Mouse (Mus musculus) stomach, embryonic 15.5 days (tissue): ENCODE data around the gene Tcf7l2. TPM values are rescaled to one million over a fixed set of nuclear protein-coding genes. Genes with fewer than 3 reads are reported as not detected.

Experiments used
- ATAC-seq: fragments of 200-750 bp; cut with Nextera tagmentation; 2 replicates; pipeline ENCODE4 v1.8.0; 2017; ENCODE audit warnings: low read depth, moderate number of reproducible peaks, moderate TSS enrichment; ENCODE audit not compliant: insufficient read depth, low FRiP score
- H3K27ac ChIP-seq: fragments of 300-500 bp; sonication (generic); 2 replicates; pipeline ENCODE4 v1.5.1; 2015; ENCODE audit warnings: mild to moderate bottlenecking, inconsistent platforms
- H3K27me3 ChIP-seq: fragments of 300-500 bp; sonication (generic); replicated peaks from 2 replicates; pipeline ENCODE4 v1.6.1; 2015; ENCODE audit warnings: inconsistent platforms
- H3K36me3 ChIP-seq: fragments of 300-500 bp; sonication (generic); 2 replicates; pipeline ENCODE4 v1.6.1; 2015; ENCODE audit warnings: inconsistent platforms
- H3K4me1 ChIP-seq: fragments of 300-500 bp; sonication (generic); 2 replicates; pipeline ENCODE4 v1.6.1; 2015; ENCODE audit warnings: inconsistent platforms
- H3K4me2 ChIP-seq: fragments of 300-500 bp; sonication (generic); 2 replicates; pipeline ENCODE4 v1.6.1; 2015; ENCODE audit warnings: mild to moderate bottlenecking, inconsistent platforms
- H3K4me3 ChIP-seq: fragments of 300-500 bp; sonication (generic); replicated peaks from 2 replicates; pipeline ENCODE4 v1.5.1; 2015; ENCODE audit warnings: inconsistent platforms
- H3K9ac ChIP-seq: fragments of 300-500 bp; sonication (generic); 2 replicates; pipeline ENCODE4 v1.6.1; 2015; ENCODE audit warnings: inconsistent platforms
- H3K9me3 ChIP-seq: fragments of 300-500 bp; sonication (generic); 2 replicates; pipeline ENCODE4 v1.6.1; 2016; ENCODE audit warnings: inconsistent platforms
- WGBS: fragments of 180-500 bp; shearing (Covaris S2); methylation state at CpG from one replicate; pipeline ENCODE4 v1.1.7; 2015; 5-methylcytosine and 5-hydroxymethylcytosine counted together
- polyA plus RNA-seq: library from polyadenylated mRNA; unstranded; fragments of >200 nt; fragmentation: Nextera tagmentation; extraction: Ambion mirVana; gene quantifications from 2 replicates; pipeline ENCODE4 v1.2.1, GENCODE M21; 2015

Gene Tcf7l2
- 85.2 and 89.4 TPM in 2 replicates for polyA plus RNA-seq

GRCm38 (mm10) chr19:55741439-55741928 is at the start of gene Tcf7l2:
Gene Tcf7l2, plus strand, starts transcription at chr19:55741820.
- Histone ChIP-seq H3K9me3 (no peaks in the 10 kb centered on the region), H3K4me1 (peaks cover 14% of the 10 kb centered on the region), H3K9ac (peak within 1 kb of the TSS; percentile 76), H3K27ac (peak within 1 kb of the TSS; percentile 99), H3K4me3 (peak within 1 kb of the TSS; percentile 73), H3K27me3 (no peaks in the 10 kb centered on the region), H3K36me3 (no peaks in the 10 kb centered on the region), H3K4me2 (peak within 1 kb of the TSS; percentile 74)
- WGBS = under 1% methylated on average over 39 of the region's 42 CpGs
- ATAC-seq = peak; percentile 95

GRCm38 (mm10) chr19:55694651-55695050 is 47.0 kb upstream of the Tcf7l2 start:
- no peak for ATAC-seq
- Histone ChIP-seq H3K9me3 (no peaks in the 10 kb centered on the region), H3K36me3 (no peaks in the 10 kb centered on the region), H3K27ac (no peak overlapping the region), H3K4me1 (no peaks in the 10 kb centered on the region), H3K4me3 (no peak overlapping the region), H3K9ac (no peak overlapping the region), H3K4me2 (no peak overlapping the region), H3K27me3 (no peaks in the 10 kb centered on the region)
- WGBS = 41% methylated on average over 13 of the region's 13 CpGs

- H3K9ac ChIP-seq = no peak overlapping the region
- no peak for ATAC-seq
- H3K27ac ChIP-seq = no peak overlapping the region
- H3K36me3 ChIP-seq = no peaks in the 10 kb centered on the region
- H3K9me3 ChIP-seq = no peaks in the 10 kb centered on the region
- 0 out of 2 replicates have a peak, but pooled peaks cover 4% of the 10 kb centered on the region for H3K4me1 ChIP-seq
- no peak overlapping the region for H3K4me2 ChIP-seq
- no peak overlapping the region for H3K4me3 ChIP-seq
- WGBS = 55% methylated on average over 10 of the region's 10 CpGs
- no peaks in the 10 kb centered on the region for H3K27me3 ChIP-seq
Measured at GRCm38 (mm10) chr19:55695418-55695817, 46.2 kb upstream of the Tcf7l2 start.

GRCm38 (mm10) chr19:55698892-55699291 is 42.7 kb upstream of the Tcf7l2 start:
- Histone ChIP-seq H3K9me3 (no peaks in the 10 kb centered on the region), H3K36me3 (no peaks in the 10 kb centered on the region), H3K27ac (no peak overlapping the region), H3K4me3 (no peak overlapping the region), H3K4me1 (peaks cover 12% of the 10 kb centered on the region; the same call in 1 of the 2 replicates), H3K27me3 (no peaks in the 10 kb centered on the region), H3K9ac (no peak overlapping the region), H3K4me2 (no peak overlapping the region)
- WGBS = 66% methylated on average over 5 of the region's 5 CpGs
- ATAC-seq = 0 out of 2 replicates have a peak, but pooled peaks have one; percentile 14

- Histone ChIP-seq H3K36me3 (no peaks in the 10 kb centered on the region), H3K27ac (peak overlapping the region; percentile 86), H3K9ac (no peak overlapping the region), H3K4me1 (peaks cover 12% of the 10 kb centered on the region; the same call in 1 of the 2 replicates), H3K4me2 (peak overlapping the region; percentile 37), H3K9me3 (no peaks in the 10 kb centered on the region), H3K4me3 (no peak overlapping the region), H3K27me3 (no peaks in the 10 kb centered on the region)
- ATAC-seq = peak; percentile 15; the same call in 1 of the 2 replicates
- 17% methylated on average over 6 of the region's 6 CpGs for WGBS
Measured at GRCm38 (mm10) chr19:55700214-55700568, 41.4 kb upstream of the Tcf7l2 start.

GRCm38 (mm10) chr19:55700569-55701282 is 40.9 kb upstream of the Tcf7l2 start:
- no peak overlapping the region for H3K9ac ChIP-seq

GRCm38 (mm10) chr19:55701283-55701633 is 40.4 kb upstream of the Tcf7l2 start:
- Histone ChIP-seq H3K36me3 (no peaks in the 10 kb centered on the region), H3K27ac (peak overlapping the region; percentile 86), H3K27me3 (no peaks in the 10 kb centered on the region), H3K4me3 (no peak overlapping the region), H3K4me1 (peaks cover 12% of the 10 kb centered on the region; the same call in 1 of the 2 replicates), H3K9me3 (no peaks in the 10 kb centered on the region), H3K4me2 (peak overlapping the region; percentile 37; the same call in 1 of the 2 replicates), H3K9ac (no peak overlapping the region)
- WGBS = 58% methylated on average over 9 of the region's 9 CpGs
- no peak for ATAC-seq

More at GRCm38 (mm10) chr19:55700569-55701282, 40.9 kb upstream of the Tcf7l2 start:
- Histone ChIP-seq H3K4me1 (peaks cover 12% of the 10 kb centered on the region; the same call in 1 of the 2 replicates), H3K27ac (peak overlapping the region; percentile 86), H3K9me3 (no peaks in the 10 kb centered on the region), H3K4me2 (peak overlapping the region; percentile 37), H3K4me3 (no peak overlapping the region), H3K27me3 (no peaks in the 10 kb centered on the region), H3K36me3 (no peaks in the 10 kb centered on the region)
- peak; percentile 76 for ATAC-seq
- 19% methylated on average over 11 of the region's 11 CpGs for WGBS

- Histone ChIP-seq H3K4me2 (no peak overlapping the region), H3K4me1 (peaks cover 12% of the 10 kb centered on the region; the same call in 1 of the 2 replicates), H3K9ac (no peak overlapping the region), H3K27ac (0 out of 2 replicates have a peak overlapping the region, but pooled peaks have one; percentile 86), H3K9me3 (no peaks in the 10 kb centered on the region), H3K36me3 (no peaks in the 10 kb centered on the region), H3K4me3 (no peak overlapping the region), H3K27me3 (no peaks in the 10 kb centered on the region)
- ATAC-seq = no peak
- 71% methylated on average over 4 of the region's 4 CpGs for WGBS
Measured at GRCm38 (mm10) chr19:55702081-55702480, 39.5 kb upstream of the Tcf7l2 start.

GRCm38 (mm10) chr19:55702716-55703115 is 38.9 kb upstream of the Tcf7l2 start:
- ATAC-seq = no peak
- Histone ChIP-seq H3K27ac (no peak overlapping the region), H3K4me1 (peaks cover 12% of the 10 kb centered on the region; the same call in 1 of the 2 replicates), H3K4me3 (no peak overlapping the region), H3K9ac (no peak overlapping the region), H3K4me2 (no peak overlapping the region), H3K27me3 (no peaks in the 10 kb centered on the region), H3K9me3 (no peaks in the 10 kb centered on the region), H3K36me3 (no peaks in the 10 kb centered on the region)
- WGBS = 90% methylated on average over 8 of the region's 8 CpGs

- no peaks in the 10 kb centered on the region for H3K9me3 ChIP-seq
- H3K27me3 ChIP-seq = no peaks in the 10 kb centered on the region
- no peak overlapping the region for H3K9ac ChIP-seq
- no peak overlapping the region for H3K4me3 ChIP-seq
- 59% methylated on average over 6 of the region's 6 CpGs for WGBS
- no peak for ATAC-seq
- no peak overlapping the region for H3K27ac ChIP-seq
- no peaks in the 10 kb centered on the region for H3K36me3 ChIP-seq
- peaks cover 12% of the 10 kb centered on the region; the same call in 1 of the 2 replicates for H3K4me1 ChIP-seq
- no peak overlapping the region for H3K4me2 ChIP-seq
Measured at GRCm38 (mm10) chr19:55704071-55704470, 37.5 kb upstream of the Tcf7l2 start.

GRCm38 (mm10) chr19:55706300-55706699 is 35.3 kb upstream of the Tcf7l2 start:
- H3K4me2 ChIP-seq = no peak overlapping the region
- H3K9ac ChIP-seq = no peak overlapping the region
- peaks cover 5% of the 10 kb centered on the region; the same call in 1 of the 2 replicates for H3K4me1 ChIP-seq
- H3K9me3 ChIP-seq = no peaks in the 10 kb centered on the region
- no peak overlapping the region for H3K27ac ChIP-seq
- 83% methylated on average over 7 of the region's 7 CpGs for WGBS
- ATAC-seq = no peak
- no peaks in the 10 kb centered on the region for H3K36me3 ChIP-seq
- H3K4me3 ChIP-seq = no peak overlapping the region
- no peaks in the 10 kb centered on the region for H3K27me3 ChIP-seq

GRCm38 (mm10) chr19:55706806-55707205 is 34.8 kb upstream of the Tcf7l2 start:
- Histone ChIP-seq H3K9ac (no peak overlapping the region), H3K36me3 (no peaks in the 10 kb centered on the region), H3K4me3 (no peak overlapping the region), H3K27ac (no peak overlapping the region), H3K4me1 (peaks cover 5% of the 10 kb centered on the region; the same call in 1 of the 2 replicates), H3K27me3 (no peaks in the 10 kb centered on the region), H3K4me2 (no peak overlapping the region), H3K9me3 (no peaks in the 10 kb centered on the region)
- WGBS = 81% methylated on average over 6 of the region's 6 CpGs
- ATAC-seq = no peak
